Comparison of ENCODE assay signal across 12 mouse cellular contexts in genomic region chr9:90040916-90041315, GRCm38 (mm10).
"Had no signal": no experiment of that assay in that cellular context is flagged by ENCODE, and none has a peak within 500 bp of the region (broad histone marks: within the 10 kb centered on the region; RNA-seq: fewer than 3 reads in every experiment).

No protein-coding gene starts in this region.

- H3K9ac ChIP-seq: liver, embryonic 14.5 days; lung, embryonic 14.5 days; midbrain, embryonic 13.5 days; midbrain, embryonic 15.5 days; neural tube, embryonic 12.5 days had no signal

- DNase-seq: lung, embryonic 14.5 days; lung, postnatal 4 days; right cerebral cortex, postnatal 14 days; spleen, adult 18-20 months; thymus, adult 18-20 months; thymus, postnatal 14 days; thymus, postnatal 36 days had no signal

- H3K4me2 ChIP-seq: lung, embryonic 14.5 days; midbrain, embryonic 11.5 days; midbrain, embryonic 13.5 days; midbrain, embryonic 15.5 days; neural tube, embryonic 12.5 days had no signal

- ATAC-seq: midbrain, embryonic 13.5 days; midbrain, embryonic 15.5 days had no signal

- H3K27ac ChIP-seq: liver, embryonic 14.5 days; midbrain, embryonic 13.5 days; midbrain, embryonic 15.5 days; neural tube, embryonic 12.5 days had no signal

- H3K27me3 ChIP-seq: midbrain, embryonic 13.5 days; midbrain, embryonic 15.5 days; neural tube, embryonic 12.5 days had no signal

- H3K36me3 ChIP-seq: midbrain, embryonic 13.5 days; midbrain, embryonic 15.5 days; neural tube, embryonic 12.5 days had no signal

- H3K4me3 ChIP-seq: midbrain, embryonic 13.5 days; midbrain, embryonic 15.5 days; neural tube, embryonic 12.5 days had no signal

- H3K9me3 ChIP-seq: midbrain, embryonic 13.5 days; midbrain, embryonic 15.5 days; neural tube, embryonic 12.5 days had no signal

- H3K4me1 ChIP-seq: midbrain, embryonic 13.5 days; midbrain, embryonic 15.5 days; neural tube, embryonic 12.5 days had no signal
